Comparison of ENCODE assay signal across 14 mouse cellular contexts in the genomic region with DNA sequence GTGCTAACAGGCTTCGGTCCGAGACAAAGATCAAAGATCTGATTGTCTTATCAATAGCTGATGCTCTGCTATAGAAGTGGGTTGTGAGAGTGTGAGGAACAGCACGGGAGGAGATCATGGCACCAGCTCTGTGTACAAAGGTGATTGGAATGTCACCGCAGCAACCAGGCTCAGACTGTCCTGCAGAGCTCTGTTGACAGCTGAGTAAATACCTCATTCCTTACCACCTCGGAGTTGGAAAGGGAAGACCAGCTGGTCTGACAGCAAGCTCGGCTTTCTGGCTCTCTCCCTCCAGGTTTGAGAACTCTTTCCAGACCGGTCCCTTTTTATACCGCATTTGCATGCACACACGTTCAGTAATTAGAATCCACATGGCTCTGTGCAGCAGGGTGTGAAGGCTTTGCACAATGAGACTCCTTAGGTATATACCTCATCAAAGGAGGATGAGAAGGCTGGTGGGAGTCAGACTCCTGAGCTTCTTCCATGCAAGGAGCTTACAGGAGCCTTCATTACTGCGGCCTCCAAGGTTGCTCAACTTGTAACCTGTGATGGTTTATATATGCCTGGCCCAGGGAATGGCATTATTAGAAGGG. TPM values are rescaled to one million over a fixed set of nuclear protein-coding genes. Genes with fewer than 3 reads are reported as not detected.
DNase-seq lines count a peak whose midpoint lies in the region; ATAC-seq and TF ChIP-seq lines count a peak whose summit lies in the region.
"Had no signal": no experiment of that assay in that cellular context is flagged by ENCODE, and none has a peak within 500 bp of the region (broad histone marks: within the 10 kb centered on the region; RNA-seq: fewer than 3 reads in every experiment).

No protein-coding gene starts in this region.

- TF ChIP-seq EP300 in heart, postnatal 0 days (IDR thresholded peaks at IDR 0.05; ENCODE audit: low read depth) = no peak

- TF ChIP-seq CTCF in heart, postnatal 0 days (IDR thresholded peaks at IDR 0.05; ENCODE audit: low read depth) = no peak

- H3K27ac ChIP-seq in heart, embryonic 11.5 days (ENCODE audit: low read depth, low read length) = no peak overlapping the region
- H3K27ac ChIP-seq in limb, embryonic 13.5 days = no peak overlapping the region
- H3K27ac ChIP-seq in limb, embryonic 10.5 days = no peak overlapping the region
- H3K27ac ChIP-seq in heart, postnatal 0 days (ENCODE audit: low read depth) = peak overlapping the region; percentile 5; the same call in 1 of the 2 replicates
- no peak overlapping the region for H3K27ac ChIP-seq in neural tube, embryonic 12.5 days
- H3K27ac ChIP-seq: embryonic facial prominence, embryonic 13.5 days; forebrain, embryonic 15.5 days; liver, embryonic 15.5 days had no signal

- 0 out of 2 replicates have a peak overlapping the region, but pooled peaks have one; percentile 5 for H3K4me2 ChIP-seq in heart, embryonic 11.5 days
- no peak overlapping the region for H3K4me2 ChIP-seq in limb, embryonic 13.5 days (replicated peaks)
- no peak overlapping the region for H3K4me2 ChIP-seq in heart, postnatal 0 days (ENCODE audit: low read depth, low read length)
- no peak overlapping the region for H3K4me2 ChIP-seq in neural tube, embryonic 12.5 days (replicated peaks)
- H3K4me2 ChIP-seq: embryonic facial prominence, embryonic 13.5 days; forebrain, embryonic 15.5 days; liver, embryonic 15.5 days had no signal

- H3K9me3 ChIP-seq in heart, embryonic 11.5 days (replicated peaks; ENCODE audit: control insufficient read depth, low read length) = no peaks in the 10 kb centered on the region
- peaks cover 7% of the 10 kb centered on the region; the same call in 1 of the 2 replicates for H3K9me3 ChIP-seq in limb, embryonic 13.5 days
- H3K9me3 ChIP-seq in limb, embryonic 10.5 days (replicated peaks) = no peaks in the 10 kb centered on the region
- no peaks in the 10 kb centered on the region; the same call in 1 of the 2 replicates for H3K9me3 ChIP-seq in heart, postnatal 0 days (replicated peaks; ENCODE audit: control insufficient read depth, low read length)
- no peaks in the 10 kb centered on the region for H3K9me3 ChIP-seq in neural tube, embryonic 12.5 days
- H3K9me3 ChIP-seq: embryonic facial prominence, embryonic 13.5 days; forebrain, embryonic 15.5 days; liver, embryonic 15.5 days had no signal

- 42% methylated on average over 10 of the region's 10 CpGs for WGBS in heart, embryonic 11.5 days (ENCODE audit: insufficient replicate concordance)
- 68% methylated on average over 10 of the region's 10 CpGs for WGBS in limb, embryonic 13.5 days
- 69% methylated on average over 10 of the region's 10 CpGs for WGBS in limb, embryonic 10.5 days
- 35% methylated on average over 10 of the region's 10 CpGs for WGBS in heart, postnatal 0 days
- 73% methylated on average over 10 of the region's 10 CpGs for WGBS in neural tube, embryonic 12.5 days

- H3K9ac ChIP-seq in heart, embryonic 11.5 days (ENCODE audit: low read depth, low read length) = no peak overlapping the region
- no peak overlapping the region for H3K9ac ChIP-seq in limb, embryonic 13.5 days
- no peak overlapping the region for H3K9ac ChIP-seq in heart, postnatal 0 days (replicated peaks; ENCODE audit: low read depth, low read length)
- no peak overlapping the region for H3K9ac ChIP-seq in neural tube, embryonic 12.5 days
- H3K9ac ChIP-seq: embryonic facial prominence, embryonic 13.5 days; forebrain, embryonic 15.5 days; liver, embryonic 15.5 days had no signal

- ATAC-seq in heart, embryonic 11.5 days (replicated peaks; ENCODE audit: insufficient number of reproducible peaks, low FRiP score, low TSS enrichment) = no peak
- 0 out of 2 replicates have a peak, but pooled peaks have one; percentile 51 for ATAC-seq in limb, embryonic 13.5 days (ENCODE audit: low FRiP score, low read depth)
- ATAC-seq in heart, postnatal 0 days (ENCODE audit: insufficient read depth, low read depth) = peak; percentile 85
- 0 out of 2 replicates have a peak, but pooled peaks have one; percentile 37 for ATAC-seq in neural tube, embryonic 12.5 days (ENCODE audit: low FRiP score, low read depth)
- ATAC-seq: forebrain, embryonic 15.5 days; Patski had no signal

- no peak for DNase-seq in heart, postnatal 4 days
- no peak for DNase-seq in limb, embryonic 10.5 days (ENCODE audit: low spot score)
- DNase-seq in heart, postnatal 0 days (ENCODE audit: low spot score) = peak; percentile 50
- DNase-seq in gastrocnemius, adult 18-20 months (ENCODE audit: low spot score) = no peak
- DNase-seq: adrenal gland, postnatal 10 days; cerebellum, adult 11-12 months; thymus, postnatal 25 days had no signal

- peaks cover 7% of the 10 kb centered on the region; the same call in 1 of the 2 replicates for H3K4me1 ChIP-seq in heart, embryonic 11.5 days (ENCODE audit: control insufficient read depth, insufficient read depth, low read length)
- no peaks in the 10 kb centered on the region for H3K4me1 ChIP-seq in limb, embryonic 13.5 days
- peaks cover 4% of the 10 kb centered on the region; the same call in 1 of the 2 replicates for H3K4me1 ChIP-seq in limb, embryonic 10.5 days
- peaks cover 8% of the 10 kb centered on the region; the same call in 1 of the 2 replicates for H3K4me1 ChIP-seq in heart, postnatal 0 days (ENCODE audit: control insufficient read depth, insufficient read depth)
- no peaks in the 10 kb centered on the region for H3K4me1 ChIP-seq in neural tube, embryonic 12.5 days
- H3K4me1 ChIP-seq: embryonic facial prominence, embryonic 13.5 days; liver, embryonic 15.5 days had no signal

- no peaks in the 10 kb centered on the region for H3K27me3 ChIP-seq in heart, embryonic 11.5 days (ENCODE audit: control insufficient read depth, insufficient read depth, low read length)
- H3K27me3 ChIP-seq in limb, embryonic 13.5 days = no peaks in the 10 kb centered on the region
- no peaks in the 10 kb centered on the region for H3K27me3 ChIP-seq in limb, embryonic 10.5 days (ENCODE audit: low read depth, poor library complexity, severe bottlenecking)
- H3K27me3 ChIP-seq in heart, postnatal 0 days (ENCODE audit: control insufficient read depth, insufficient read depth, low read length) = no peaks in the 10 kb centered on the region
- H3K27me3 ChIP-seq in neural tube, embryonic 12.5 days (replicated peaks) = no peaks in the 10 kb centered on the region
- H3K27me3 ChIP-seq: embryonic facial prominence, embryonic 13.5 days; forebrain, embryonic 15.5 days; liver, embryonic 15.5 days had no signal

- H3K4me3 ChIP-seq in heart, embryonic 11.5 days (ENCODE audit: low read depth, low read length) = no peak overlapping the region
- no peak overlapping the region for H3K4me3 ChIP-seq in limb, embryonic 13.5 days
- H3K4me3 ChIP-seq in limb, embryonic 10.5 days = no peak overlapping the region
- H3K4me3 ChIP-seq in heart, postnatal 0 days (ENCODE audit: low read depth, low read length) = no peak overlapping the region
- no peak overlapping the region for H3K4me3 ChIP-seq in neural tube, embryonic 12.5 days
- H3K4me3 ChIP-seq: embryonic facial prominence, embryonic 13.5 days; forebrain, embryonic 15.5 days; liver, embryonic 15.5 days had no signal

- no peaks in the 10 kb centered on the region for H3K36me3 ChIP-seq in heart, embryonic 11.5 days (ENCODE audit: control insufficient read depth, insufficient read depth, low read length)
- no peaks in the 10 kb centered on the region for H3K36me3 ChIP-seq in limb, embryonic 13.5 days
- H3K36me3 ChIP-seq in limb, embryonic 10.5 days = no peaks in the 10 kb centered on the region
- H3K36me3 ChIP-seq in heart, postnatal 0 days (replicated peaks; ENCODE audit: control insufficient read depth, insufficient read depth, low read length) = no peaks in the 10 kb centered on the region
- no peaks in the 10 kb centered on the region for H3K36me3 ChIP-seq in neural tube, embryonic 12.5 days
- H3K36me3 ChIP-seq: embryonic facial prominence, embryonic 13.5 days; forebrain, embryonic 15.5 days; liver, embryonic 15.5 days had no signal

RNA-seq across cellular contexts. Expression of gene Fam174b, which starts 9.6 kb away (rescaled TPM):
- polyA plus RNA-seq in heart, embryonic 11.5 days (2014; fragmentation: Nextera tagmentation; extraction: Ambion mirVana) = 30.8 and 36.9 TPM in 2 replicates
- 100 to 1,000 TPM; 112 to 113 TPM for total RNA-seq in heart, postnatal 4 days (2021)
- polyA plus RNA-seq in limb, embryonic 13.5 days (2015; fragmentation: Nextera tagmentation; extraction: Ambion mirVana) = 37.4 TPM in 2 replicates
- polyA plus RNA-seq in limb, embryonic 10.5 days (2016; fragmentation: Nextera tagmentation; extraction: Ambion mirVana) = 12.8 and 20.0 TPM in 2 replicates
- 94.7 and 105 TPM in 2 replicates for total RNA-seq in heart, postnatal 0 days (2014; rRNA removed; ENCODE audit: low replicate concordance)
- 72.9 and 81.0 TPM in 2 replicates for polyA plus RNA-seq in heart, postnatal 0 days (2015; fragmentation: Nextera tagmentation; extraction: Ambion mirVana)
- 33.7 and 34.1 TPM in 2 replicates for polyA plus RNA-seq in neural tube, embryonic 12.5 days (2016; fragmentation: Nextera tagmentation; extraction: Ambion mirVana)
- 1 to 10 TPM; 2.0 to 2.3 TPM for total RNA-seq in gastrocnemius, adult 18-20 months (2021)
